Mouse (Mus musculus): Measurements from ENCODE around the gene Olfr697. TPM values are rescaled to one million over a fixed set of nuclear protein-coding genes. Genes with fewer than 3 reads are reported as not detected.
"Not testable (repeated sequence)": the region's sequence is repeated elsewhere in the genome, so short reads cannot be mapped to it uniquely, and the experiment has no call there.

Olfr697 gene
- polyA plus RNA-seq, 1 experiment from 2014 or later: not detected

DNA sequence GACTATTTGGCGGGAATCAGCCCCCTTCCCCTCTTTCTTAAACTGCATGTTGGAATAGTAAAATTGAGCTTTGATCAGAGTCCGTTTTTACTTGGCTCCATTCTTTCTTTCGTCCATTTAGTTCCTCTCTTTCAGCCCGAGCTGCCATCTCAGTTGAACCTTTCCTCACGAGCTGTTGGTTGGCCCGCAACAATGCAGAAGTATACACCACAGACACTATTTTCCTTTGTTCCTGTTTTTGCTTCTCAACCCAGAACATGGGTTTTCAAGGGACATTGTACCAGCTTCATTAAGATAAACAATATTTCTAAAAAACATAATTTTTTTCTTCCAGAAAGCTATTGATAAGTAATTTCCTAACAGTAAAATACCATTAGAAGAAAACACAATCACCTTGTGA, 30.8 kb downstream of the Olfr697 start:
- WGBS (ENCODE audit: insufficient replicate concordance): 44% methylated on average over 6 of the region's 6 CpGs
- Histone ChIP-seq H3K9me3 (replicated peaks; ENCODE audit: control insufficient read depth, low read length) (no peaks in the 10 kb centered on the region), H3K27me3 (ENCODE audit: control insufficient read depth, insufficient read depth, low read depth, low read length) (no peaks in the 10 kb centered on the region), H3K4me2 (ENCODE audit: low read depth, low read length) (no peak overlapping the region), H3K9ac (ENCODE audit: low read depth, low read length) (no peak overlapping the region), H3K36me3 (ENCODE audit: control insufficient read depth, insufficient read depth) (no peaks in the 10 kb centered on the region), H3K27ac (ENCODE audit: low read length) (no peak overlapping the region), H3K4me3 (ENCODE audit: low read depth, low read length) (no peak overlapping the region), H3K4me1 (ENCODE audit: control insufficient read depth, low read depth, low read length) (no peaks in the 10 kb centered on the region)
- ATAC-seq (ENCODE audit: low read depth): no peak

GRCm38 (mm10) chr7:106707705-106708104, 34.5 kb downstream of the Olfr697 start:
- H3K27me3 ChIP-seq (ENCODE audit: control insufficient read depth, insufficient read depth, low read depth, low read length); H3K4me2 ChIP-seq (ENCODE audit: low read depth, low read length); H3K36me3 ChIP-seq (ENCODE audit: control insufficient read depth, insufficient read depth); H3K9ac ChIP-seq (ENCODE audit: low read depth, low read length); H3K27ac ChIP-seq (ENCODE audit: low read length); H3K4me3 ChIP-seq (ENCODE audit: low read depth, low read length); H3K4me1 ChIP-seq (ENCODE audit: control insufficient read depth, low read depth, low read length); H3K9me3 ChIP-seq (replicated peaks; ENCODE audit: control insufficient read depth, low read length): not testable (repeated sequence)
- 73% methylated on average over 10 of the region's 10 CpGs for WGBS (ENCODE audit: insufficient replicate concordance)
- ATAC-seq (ENCODE audit: low read depth): peak; percentile 56; the same call in 1 of the 2 replicates

DNA sequence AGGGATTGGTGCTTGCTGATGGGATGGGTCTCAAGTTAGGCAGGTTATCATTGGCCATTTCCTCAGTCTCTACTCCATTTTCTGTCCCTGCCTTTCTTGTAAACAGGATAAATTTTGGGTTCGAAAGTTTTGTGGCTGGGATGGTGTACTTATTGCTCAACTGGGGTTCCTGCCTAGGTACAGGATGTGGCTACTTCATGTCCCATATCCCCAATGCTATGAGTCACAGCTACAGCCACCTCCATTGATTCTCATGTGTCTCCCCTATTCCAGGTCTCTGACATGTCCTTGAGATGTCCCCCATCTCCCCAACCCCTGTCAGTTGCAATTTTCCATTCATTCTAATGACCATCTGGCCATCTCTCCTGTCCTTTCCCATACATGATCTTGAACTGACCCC, 45.4 kb downstream of the Olfr697 start:
- Histone ChIP-seq H3K4me3 (ENCODE audit: low read depth, low read length) (no peak overlapping the region), H3K4me1 (ENCODE audit: control insufficient read depth, low read depth, low read length) (no peaks in the 10 kb centered on the region), H3K27me3 (ENCODE audit: control insufficient read depth, insufficient read depth, low read depth, low read length) (no peaks in the 10 kb centered on the region), H3K36me3 (ENCODE audit: control insufficient read depth, insufficient read depth) (no peaks in the 10 kb centered on the region), H3K9me3 (replicated peaks; ENCODE audit: control insufficient read depth, low read length) (no peaks in the 10 kb centered on the region), H3K4me2 (ENCODE audit: low read depth, low read length) (no peak overlapping the region), H3K27ac (ENCODE audit: low read length) (no peak overlapping the region), H3K9ac (ENCODE audit: low read depth, low read length) (no peak overlapping the region)
- ATAC-seq (ENCODE audit: low read depth): no peak
- WGBS (ENCODE audit: insufficient replicate concordance): 57% methylated on average over 1 of the region's 1 CpGs

GRCm38 (mm10) chr7:106692976-106693375, 49.3 kb downstream of the Olfr697 start:
- no peaks in the 10 kb centered on the region for H3K27me3 ChIP-seq (ENCODE audit: control insufficient read depth, insufficient read depth, low read depth, low read length)
- no peak overlapping the region for H3K9ac ChIP-seq (ENCODE audit: low read depth, low read length)
- H3K27ac ChIP-seq (ENCODE audit: low read length): no peak overlapping the region
- H3K4me3 ChIP-seq (ENCODE audit: low read depth, low read length): no peak overlapping the region
- no peak for ATAC-seq (ENCODE audit: low read depth)
- no peaks in the 10 kb centered on the region for H3K4me1 ChIP-seq (ENCODE audit: control insufficient read depth, low read depth, low read length)
- H3K4me2 ChIP-seq (ENCODE audit: low read depth, low read length): no peak overlapping the region
- 69% methylated on average over 3 of the region's 3 CpGs for WGBS (ENCODE audit: insufficient replicate concordance)
- no peaks in the 10 kb centered on the region for H3K9me3 ChIP-seq (replicated peaks; ENCODE audit: control insufficient read depth, low read length)
- H3K36me3 ChIP-seq (ENCODE audit: control insufficient read depth, insufficient read depth): no peaks in the 10 kb centered on the region

- no peak for ATAC-seq (ENCODE audit: low read depth)
- H3K27ac ChIP-seq (ENCODE audit: low read length): no peak within 1 kb of the TSS
- no peaks in the 10 kb centered on the region for H3K36me3 ChIP-seq (ENCODE audit: control insufficient read depth, insufficient read depth)
- H3K27me3 ChIP-seq (ENCODE audit: control insufficient read depth, insufficient read depth, low read depth, low read length): no peaks in the 10 kb centered on the region
- no peaks in the 10 kb centered on the region for H3K9me3 ChIP-seq (replicated peaks; ENCODE audit: control insufficient read depth, low read length)
- H3K4me3 ChIP-seq (ENCODE audit: low read depth, low read length): no peak within 1 kb of the TSS
- no peak within 1 kb of the TSS for H3K9ac ChIP-seq (ENCODE audit: low read depth, low read length)
- no peaks in the 10 kb centered on the region for H3K4me1 ChIP-seq (ENCODE audit: control insufficient read depth, low read depth, low read length)
- no peak within 1 kb of the TSS for H3K4me2 ChIP-seq (ENCODE audit: low read depth, low read length)
- 68% methylated on average over 1 of the region's 1 CpGs for WGBS (ENCODE audit: insufficient replicate concordance)
Observed at GRCm38 (mm10) chr7:106691714-106692113, 50.5 kb downstream of the Olfr697 start, which contains the start of gene Olfr694. TSS of gene Olfr694 (minus strand) at chr7:106691814.

Other genes starting within 250 kb of the Olfr697 start
- not detected in 2 replicates for gene Olfr693, start 61.9 kb downstream of the Olfr697 start, polyA plus RNA-seq (2015; fragmentation: Nextera tagmentation; extraction: Ambion mirVana)
- not detected in 2 replicates for gene Olfr694, start 50.6 kb downstream of the Olfr697 start, polyA plus RNA-seq (2015; fragmentation: Nextera tagmentation; extraction: Ambion mirVana)
- not detected in 2 replicates for gene Olfr695, start 26.0 kb downstream of the Olfr697 start, polyA plus RNA-seq (2015; fragmentation: Nextera tagmentation; extraction: Ambion mirVana)
- not detected in 2 replicates for gene Olfr698, start 13.0 kb upstream of the Olfr697 start, polyA plus RNA-seq (2015; fragmentation: Nextera tagmentation; extraction: Ambion mirVana)
- gene Olfr699, start 50.8 kb upstream of the Olfr697 start, polyA plus RNA-seq (2015; fragmentation: Nextera tagmentation; extraction: Ambion mirVana): not detected in 2 replicates
- gene Olfr700, start 66.4 kb upstream of the Olfr697 start, polyA plus RNA-seq (2015; fragmentation: Nextera tagmentation; extraction: Ambion mirVana): not detected in 2 replicates
- not detected in 2 replicates for gene Olfr701, start 71.7 kb upstream of the Olfr697 start, polyA plus RNA-seq (2015; fragmentation: Nextera tagmentation; extraction: Ambion mirVana)
- not detected in 2 replicates for gene Olfr702, start 91.5 kb upstream of the Olfr697 start, polyA plus RNA-seq (2015; fragmentation: Nextera tagmentation; extraction: Ambion mirVana)
- not detected in 2 replicates for gene Olfr703, start 100.9 kb upstream of the Olfr697 start, polyA plus RNA-seq (2015; fragmentation: Nextera tagmentation; extraction: Ambion mirVana)
- gene Olfr704, start 120.7 kb upstream of the Olfr697 start, polyA plus RNA-seq (2015; fragmentation: Nextera tagmentation; extraction: Ambion mirVana): not detected in 2 replicates
- not detected in 2 replicates for gene Olfr705, start 134.4 kb upstream of the Olfr697 start, polyA plus RNA-seq (2015; fragmentation: Nextera tagmentation; extraction: Ambion mirVana)
- gene Olfr706, start 145.7 kb upstream of the Olfr697 start, polyA plus RNA-seq (2015; fragmentation: Nextera tagmentation; extraction: Ambion mirVana): not detected in 2 replicates
- not detected in 2 replicates for gene Olfr707, start 158.8 kb upstream of the Olfr697 start, polyA plus RNA-seq (2015; fragmentation: Nextera tagmentation; extraction: Ambion mirVana)
- gene Olfr1532-ps1, start 165.6 kb upstream of the Olfr697 start, polyA plus RNA-seq (2015; fragmentation: Nextera tagmentation; extraction: Ambion mirVana): not detected in 2 replicates
- not detected in 2 replicates for gene Olfr709-ps1, start 189.8 kb upstream of the Olfr697 start, polyA plus RNA-seq (2015; fragmentation: Nextera tagmentation; extraction: Ambion mirVana)
- gene Olfr710, start 205.9 kb upstream of the Olfr697 start, polyA plus RNA-seq (2015; fragmentation: Nextera tagmentation; extraction: Ambion mirVana): not detected in 2 replicates
- gene Olfr6, start 221.5 kb upstream of the Olfr697 start, polyA plus RNA-seq (2015; fragmentation: Nextera tagmentation; extraction: Ambion mirVana): not detected in 2 replicates
- not detected in 2 replicates for gene Olfr711, start 233.0 kb upstream of the Olfr697 start, polyA plus RNA-seq (2015; fragmentation: Nextera tagmentation; extraction: Ambion mirVana)